Mouse (Mus musculus): ENCODE measurements around the gene Bves.

DNA sequence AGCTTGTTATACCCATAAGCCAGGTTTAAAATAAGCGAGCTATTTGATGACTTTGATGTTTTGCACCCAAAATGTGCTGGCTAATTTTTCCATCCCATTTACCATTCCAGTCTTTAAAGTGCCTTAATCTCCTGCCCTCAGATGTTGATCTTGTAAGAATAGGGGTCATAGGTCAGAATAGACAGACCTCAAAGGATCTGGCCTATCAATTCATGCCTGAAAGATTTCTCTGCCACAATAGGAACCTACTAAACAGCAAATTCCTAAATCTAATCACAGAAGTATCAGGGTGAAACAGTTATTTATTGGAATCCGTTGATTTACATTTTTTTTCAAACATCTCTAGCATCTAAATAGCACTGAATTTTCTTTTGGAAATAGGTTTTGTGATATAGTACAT lies 76.2 kb downstream of the Bves start:
- TF ChIP-seq ZC3H11A (IDR thresholded peaks at IDR 0.05; ENCODE audit: borderline replicate concordance, low read depth, low read length), result no peak
- TF ChIP-seq ZNF384 (IDR thresholded peaks at IDR 0.05; ENCODE audit: low read depth, low read length), result no peak
